Mouse (Mus musculus): Measurements from ENCODE around the gene Gm49354.

GRCm38 (mm10) chr13:59766786-59767515, 15.1 kb downstream of the Gm49354 start:
- TF ChIP-seq CTCF (IDR thresholded peaks at IDR 0.05; ENCODE audit: borderline replicate concordance, extremely low read depth, insufficient read depth, insufficient read length): no peak
- no peak for TF ChIP-seq POLR2A (IDR thresholded peaks at IDR 0.05; ENCODE audit: borderline replicate concordance, extremely low read depth, insufficient read depth, insufficient read length, poor library complexity, severe bottlenecking)

Measured in brain, embryonic 14.5 days (tissue).